In genomic region chr14:31781309-31782049, GRCm38 (mm10) we compare ENCODE assay signal across 8 mouse cellular contexts. TPM values are rescaled to one million over a fixed set of nuclear protein-coding genes. Genes with fewer than 3 reads are reported as not detected.
DNase-seq lines count a peak whose midpoint lies in the region; ATAC-seq and TF ChIP-seq lines count a peak whose summit lies in the region.

No protein-coding gene starts in this region.

- H3K27ac ChIP-seq in brown adipose tissue, adult 24 weeks (replicated peaks; ENCODE audit: low read depth, low read length): peak overlapping the region; percentile 19; the same call in 1 of the 2 replicates
- H3K27ac ChIP-seq in heart, embryonic 14.5 days (replicated peaks in 1 of 2; ENCODE audit: control insufficient read depth in 1 of 2, insufficient read depth in 1 of 2, low read depth in 2 of 2, low read length in 2 of 2): peak overlapping the region; percentile 79 to 80
- peak overlapping the region; percentile 24 for H3K27ac ChIP-seq in liver, embryonic 14.5 days
- peak overlapping the region; percentile 80 for H3K27ac ChIP-seq in neural tube, embryonic 11.5 days (ENCODE audit: low read depth, low read length)

- H3K9ac ChIP-seq in heart, embryonic 14.5 days (ENCODE audit: low read length): peak overlapping the region; percentile 64
- H3K9ac ChIP-seq in liver, embryonic 14.5 days (replicated peaks): peak overlapping the region; percentile 64
- H3K9ac ChIP-seq in neural tube, embryonic 11.5 days (ENCODE audit: low read length): peak overlapping the region; percentile 47

- no peak for TF ChIP-seq CTCF in G1E (IDR thresholded peaks at IDR 0.05; ENCODE audit: low read depth, low read length)
- no peak for TF ChIP-seq CTCF in liver, embryonic 14.5 days (IDR thresholded peaks at IDR 0.05; ENCODE audit: low read depth)

- H3K4me3 ChIP-seq in G1E (ENCODE audit: low read depth, low read length): peak overlapping the region; percentile 60; the same call in 1 of the 2 replicates
- H3K4me3 ChIP-seq in brown adipose tissue, adult 24 weeks (ENCODE audit: insufficient read depth, low read depth, low read length): peak overlapping the region; percentile 50
- H3K4me3 ChIP-seq in heart, embryonic 14.5 days (ENCODE audit: control insufficient read depth in 1 of 2, insufficient read depth in 1 of 2, low read depth in 1 of 2, low read length in 2 of 2): peak overlapping the region; percentile 6 to 23; a peak in 3 of 4 replicates
- peak overlapping the region; percentile 46 to 49 for H3K4me3 ChIP-seq in liver, embryonic 14.5 days (ENCODE audit: insufficient read depth in 1 of 2, low read depth in 2 of 2, low read length in 2 of 2)
- peak overlapping the region; percentile 6; the same call in 1 of the 2 replicates for H3K4me3 ChIP-seq in neural tube, embryonic 11.5 days (ENCODE audit: low read depth, low read length)

- H3K4me2 ChIP-seq in heart, embryonic 14.5 days (ENCODE audit: low read length): peak overlapping the region; percentile 59
- peak overlapping the region; percentile 74 for H3K4me2 ChIP-seq in liver, embryonic 14.5 days (ENCODE audit: low read depth)
- peak overlapping the region; percentile 41 for H3K4me2 ChIP-seq in neural tube, embryonic 11.5 days (ENCODE audit: low read depth)

- H3K4me1 ChIP-seq in G1E (ENCODE audit: insufficient read depth, low read depth, low read length): peaks cover 38% of the 10 kb centered on the region
- no peaks in the 10 kb centered on the region for H3K4me1 ChIP-seq in brown adipose tissue, adult 24 weeks (ENCODE audit: control insufficient read depth, insufficient read depth, insufficient read length, low read length)
- H3K4me1 ChIP-seq in heart, embryonic 14.5 days (ENCODE audit: control insufficient read depth in 2 of 2, insufficient read depth in 2 of 2, low read length in 2 of 2): peaks cover 2 to 20% of the 10 kb centered on the region in 2 experiments; a peak in 3 of 4 replicates
- peaks cover 16 to 17% of the 10 kb centered on the region in 2 experiments for H3K4me1 ChIP-seq in liver, embryonic 14.5 days (replicated peaks; ENCODE audit: control insufficient read depth in 2 of 2, insufficient read depth in 2 of 2, low read length in 1 of 2)
- peaks cover 22% of the 10 kb centered on the region for H3K4me1 ChIP-seq in neural tube, embryonic 11.5 days (ENCODE audit: control insufficient read depth, insufficient read depth, low read length)

- 36% methylated on average over 11 of the region's 11 CpGs for WGBS in heart, embryonic 14.5 days
- 10% methylated on average over 11 of the region's 11 CpGs for WGBS in liver, embryonic 14.5 days (ENCODE audit: insufficient replicate concordance)
- WGBS in neural tube, embryonic 11.5 days: 26% methylated on average over 11 of the region's 11 CpGs

- no peaks in the 10 kb centered on the region for H3K9me3 ChIP-seq in G1E (replicated peaks)
- H3K9me3 ChIP-seq in heart, embryonic 14.5 days (ENCODE audit: control insufficient read depth, low read length): no peaks in the 10 kb centered on the region
- H3K9me3 ChIP-seq in liver, embryonic 14.5 days (ENCODE audit: control insufficient read depth, low read length): no peaks in the 10 kb centered on the region
- no peaks in the 10 kb centered on the region for H3K9me3 ChIP-seq in neural tube, embryonic 11.5 days (ENCODE audit: control insufficient read depth, low read length)

- no peak for DNase-seq in G1E (ENCODE audit: low spot score)
- peak; percentile 21 to 43 for DNase-seq in kidney, postnatal 4 days
- peak in 1 of 3 experiments; percentile 46 for DNase-seq in liver, embryonic 14.5 days (ENCODE audit: low read depth in 3 of 3, low spot score in 3 of 3)
- DNase-seq in neural tube, embryonic 11.5 days (ENCODE audit: low spot score): peak; percentile 48
- DNase-seq in thymus, postnatal 25 days: peak; percentile 62

- no peaks in the 10 kb centered on the region for H3K36me3 ChIP-seq in G1E (replicated peaks)
- H3K36me3 ChIP-seq in heart, embryonic 14.5 days (ENCODE audit: control insufficient read depth, insufficient read depth, low read length): no peaks in the 10 kb centered on the region
- H3K36me3 ChIP-seq in liver, embryonic 14.5 days (replicated peaks; ENCODE audit: control insufficient read depth, insufficient read depth, low read depth): no peaks in the 10 kb centered on the region
- no peaks in the 10 kb centered on the region for H3K36me3 ChIP-seq in neural tube, embryonic 11.5 days (ENCODE audit: control insufficient read depth, insufficient read depth, low read length)

- ATAC-seq in G1E (ENCODE audit: extremely low read depth, insufficient number of reproducible peaks, low FRiP score, poor library complexity, severe bottlenecking): peak; percentile 42; the same call in 1 of the 2 replicates
- peak; percentile 64 for ATAC-seq in erythroid progenitor cell, adult 5-6 weeks (replicated peaks; ENCODE audit: low FRiP score, poor library complexity, severe bottlenecking)
- ATAC-seq in heart, embryonic 14.5 days (ENCODE audit: insufficient number of reproducible peaks, insufficient read depth, low FRiP score, low read depth): 0 out of 2 replicates have a peak, but pooled peaks have one; percentile 43
- peak; percentile 60; the same call in 1 of the 2 replicates for ATAC-seq in liver, embryonic 14.5 days (ENCODE audit: insufficient read depth)
- ATAC-seq in neural tube, embryonic 11.5 days (ENCODE audit: insufficient read depth, low FRiP score, low TSS enrichment): no peak

- H3K27me3 ChIP-seq in G1E (ENCODE audit: insufficient read depth, low read length): no peaks in the 10 kb centered on the region
- no peaks in the 10 kb centered on the region for H3K27me3 ChIP-seq in heart, embryonic 14.5 days (ENCODE audit: control insufficient read depth, insufficient read depth, low read length)
- H3K27me3 ChIP-seq in liver, embryonic 14.5 days (ENCODE audit: control insufficient read depth, insufficient read depth, low read length): no peaks in the 10 kb centered on the region
- H3K27me3 ChIP-seq in neural tube, embryonic 11.5 days (ENCODE audit: control insufficient read depth, insufficient read depth, low read length): no peaks in the 10 kb centered on the region

- TF ChIP-seq EP300 in liver, embryonic 14.5 days (IDR thresholded peaks at IDR 0.05; ENCODE audit: low read depth): 0 out of 2 replicates have a peak, but pooled peaks have one; percentile 27

RNA-seq across cellular contexts. Expression of gene Ankrd28, which starts 49.0 kb away (rescaled TPM):
- total RNA-seq in G1E (2014; fragmentation: Nextera tagmentation): 33.9 and 40.9 TPM in 2 replicates
- 66.9 and 69.4 TPM in 2 replicates for total RNA-seq in G1E (2017)
- polyA plus RNA-seq in G1E (2012): 2.6 and 3.2 TPM in 2 replicates
- 12.1 and 17.8 TPM in 2 replicates for polyA plus RNA-seq in brown adipose tissue, adult 24 weeks (2012; ENCODE audit: insufficient read depth, insufficient read length, missing spikeins)
- 21.4 and 21.6 TPM in 2 replicates for total RNA-seq in erythroid progenitor cell, adult 5-6 weeks (2015; ENCODE audit: low replicate concordance)
- total RNA-seq in erythroid progenitor cell, adult 5-6 weeks (2017; ENCODE audit: low replicate concordance): 20.4 and 26.2 TPM in 2 replicates
- polyA plus RNA-seq in heart, embryonic 14.5 days (2014; fragmentation: Nextera tagmentation; extraction: Ambion mirVana): 8.0 and 8.9 TPM in 2 replicates
- 3.4 and 4.8 TPM in 2 replicates for polyA plus RNA-seq in liver, embryonic 14.5 days (2012; rRNA removed)
- polyA plus RNA-seq in liver, embryonic 14.5 days (2014; fragmentation: Nextera tagmentation; extraction: Ambion mirVana): 3.1 and 3.8 TPM in 2 replicates
- 10.2 and 10.5 TPM in 2 replicates for polyA plus RNA-seq in neural tube, embryonic 11.5 days (2014; fragmentation: Nextera tagmentation; extraction: Ambion mirVana)

Comparison
In these comparisons a context has a peak if more than half of its experiments do, and no peak if none do; other contexts are left out.
1. H3K4me3 ChIP-seq: peak in every context shown above with its lines; median percentile 60 in G1E; 50 in brown adipose tissue, adult 24 weeks; 48 in liver, embryonic 14.5 days; 14 in heart, embryonic 14.5 days; 6 in neural tube, embryonic 11.5 days.
2. H3K27ac ChIP-seq: peak in every context shown above with its lines; median percentile 80 in neural tube, embryonic 11.5 days; 80 in heart, embryonic 14.5 days; 24 in liver, embryonic 14.5 days; 19 in brown adipose tissue, adult 24 weeks.